25 mouse cellular contexts compared by ENCODE assay signal in the genomic region with DNA sequence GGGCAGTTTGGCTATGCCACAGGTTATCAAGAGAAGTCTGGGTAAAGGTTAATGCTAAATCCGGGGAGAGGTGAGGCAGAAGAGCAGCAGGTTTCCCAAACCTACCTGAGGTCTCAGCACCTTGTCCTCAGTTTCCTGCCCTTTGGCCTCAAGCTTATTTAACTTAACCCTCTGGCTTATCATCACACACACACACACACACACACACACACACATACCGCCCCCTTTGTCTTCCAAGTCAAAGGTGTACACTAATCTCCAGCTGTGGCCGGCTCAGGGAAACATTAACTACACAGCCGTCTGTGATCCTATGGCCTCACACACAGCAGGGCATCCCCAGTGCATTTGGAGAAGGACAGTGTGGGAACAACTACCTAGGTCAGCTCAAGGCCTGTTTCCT.
DNase-seq lines count a peak whose midpoint lies in the region; ATAC-seq and TF ChIP-seq lines count a peak whose summit lies in the region.
"Had no signal": no experiment of that assay in that cellular context is flagged by ENCODE, and none has a peak within 500 bp of the region (broad histone marks: within the 10 kb centered on the region; RNA-seq: fewer than 3 reads in every experiment).

No protein-coding gene starts in this region.

- H3K9ac ChIP-seq in intestine, embryonic 15.5 days: no peak overlapping the region
- no peak overlapping the region for H3K9ac ChIP-seq in intestine, postnatal 0 days (ENCODE audit: low read depth, low read length)
- no peak overlapping the region for H3K9ac ChIP-seq in liver, embryonic 12.5 days
- no peak overlapping the region for H3K9ac ChIP-seq in stomach, embryonic 15.5 days
- no peak overlapping the region for H3K9ac ChIP-seq in midbrain, embryonic 15.5 days
- H3K9ac ChIP-seq: hindbrain, embryonic 13.5 days; neural tube, embryonic 13.5 days had no signal

- H3K27me3 ChIP-seq in intestine, embryonic 15.5 days (replicated peaks): no peaks in the 10 kb centered on the region
- H3K27me3 ChIP-seq in intestine, postnatal 0 days (replicated peaks; ENCODE audit: control insufficient read depth, insufficient read depth, low read length): no peaks in the 10 kb centered on the region
- no peaks in the 10 kb centered on the region for H3K27me3 ChIP-seq in liver, embryonic 12.5 days (replicated peaks)
- no peaks in the 10 kb centered on the region for H3K27me3 ChIP-seq in stomach, embryonic 15.5 days (replicated peaks)
- H3K27me3 ChIP-seq in midbrain, embryonic 15.5 days (replicated peaks): no peaks in the 10 kb centered on the region
- H3K27me3 ChIP-seq: CH12.LX; hindbrain, embryonic 13.5 days; neural tube, embryonic 13.5 days; Patski had no signal

- peaks cover 13% of the 10 kb centered on the region for H3K4me1 ChIP-seq in intestine, embryonic 15.5 days (replicated peaks)
- H3K4me1 ChIP-seq in intestine, postnatal 0 days (replicated peaks; ENCODE audit: control insufficient read depth, insufficient read depth, low read length): no peaks in the 10 kb centered on the region
- peaks cover 29% of the 10 kb centered on the region for H3K4me1 ChIP-seq in liver, embryonic 12.5 days
- H3K4me1 ChIP-seq in stomach, embryonic 15.5 days: 0 out of 2 replicates have a peak, but pooled peaks cover 9% of the 10 kb centered on the region
- H3K4me1 ChIP-seq in midbrain, embryonic 15.5 days: 0 out of 2 replicates have a peak, but pooled peaks cover 4% of the 10 kb centered on the region
- H3K4me1 ChIP-seq: neural tube, embryonic 13.5 days had no signal

- H3K36me3 ChIP-seq in intestine, embryonic 15.5 days: 0 out of 2 replicates have a peak, but pooled peaks cover 3% of the 10 kb centered on the region
- H3K36me3 ChIP-seq in intestine, postnatal 0 days (ENCODE audit: control insufficient read depth, insufficient read depth): peaks cover 33% of the 10 kb centered on the region
- no peaks in the 10 kb centered on the region for H3K36me3 ChIP-seq in liver, embryonic 12.5 days
- peaks cover 6% of the 10 kb centered on the region; the same call in 1 of the 2 replicates for H3K36me3 ChIP-seq in stomach, embryonic 15.5 days
- no peaks in the 10 kb centered on the region for H3K36me3 ChIP-seq in midbrain, embryonic 15.5 days (replicated peaks)
- H3K36me3 ChIP-seq: embryonic facial prominence, embryonic 10.5 days; G1E; hindbrain, embryonic 13.5 days; neural tube, embryonic 13.5 days had no signal

- ATAC-seq in intestine, embryonic 15.5 days: peak; percentile 66
- peak; percentile 9; the same call in 1 of the 2 replicates for ATAC-seq in intestine, postnatal 0 days
- ATAC-seq in liver, embryonic 12.5 days: peak; percentile 63
- 0 out of 2 replicates have a peak, but pooled peaks have one; percentile 36 for ATAC-seq in stomach, embryonic 15.5 days (ENCODE audit: insufficient read depth, low FRiP score, low read depth)
- ATAC-seq in midbrain, embryonic 15.5 days (replicated peaks): no peak
- ATAC-seq: forebrain, embryonic 16.5 days; inflammation-experienced regulatory T-cells, adult 6 months; lung, postnatal 0 days; midbrain, embryonic 16.5 days; Patski had no signal

- no peak for DNase-seq in cerebellum, adult 11-12 months
- DNase-seq in heart, adult 18-20 months: no peak
- DNase-seq: adrenal gland, postnatal 36 days; B cell, adult 2 months; cerebellum, adult 9-11 months; gastrocnemius, postnatal 36 days; layer of hippocampus, adult 9-11 months; thymus, postnatal 14 days had no signal

- H3K4me3 ChIP-seq in intestine, embryonic 15.5 days (replicated peaks): no peak overlapping the region
- H3K4me3 ChIP-seq in intestine, postnatal 0 days (ENCODE audit: low read depth, low read length): no peak overlapping the region
- no peak overlapping the region for H3K4me3 ChIP-seq in liver, embryonic 12.5 days
- H3K4me3 ChIP-seq in stomach, embryonic 15.5 days (replicated peaks): no peak overlapping the region
- H3K4me3 ChIP-seq in midbrain, embryonic 15.5 days: no peak overlapping the region
- H3K4me3 ChIP-seq: embryonic facial prominence, embryonic 10.5 days; hindbrain, embryonic 13.5 days; myocyte; neural tube, embryonic 13.5 days had no signal

- H3K27ac ChIP-seq in intestine, embryonic 15.5 days: peak overlapping the region; percentile 23; the same call in 1 of the 2 replicates
- H3K27ac ChIP-seq in intestine, postnatal 0 days (ENCODE audit: low read depth, low read length): no peak overlapping the region
- H3K27ac ChIP-seq in liver, embryonic 12.5 days: no peak overlapping the region
- H3K27ac ChIP-seq in stomach, embryonic 15.5 days: 0 out of 2 replicates have a peak overlapping the region, but pooled peaks have one; percentile 18
- H3K27ac ChIP-seq in midbrain, embryonic 15.5 days: no peak overlapping the region
- H3K27ac ChIP-seq: embryonic facial prominence, embryonic 10.5 days; hindbrain, embryonic 13.5 days; macrophage; neural tube, embryonic 13.5 days had no signal

- TF ChIP-seq CTCF in intestine, postnatal 0 days (IDR thresholded peaks at IDR 0.05; ENCODE audit: low read depth): no peak

- no peaks in the 10 kb centered on the region for H3K9me3 ChIP-seq in intestine, embryonic 15.5 days
- H3K9me3 ChIP-seq in intestine, postnatal 0 days (ENCODE audit: control insufficient read depth): no peaks in the 10 kb centered on the region
- H3K9me3 ChIP-seq in liver, embryonic 12.5 days (replicated peaks): no peaks in the 10 kb centered on the region
- no peaks in the 10 kb centered on the region for H3K9me3 ChIP-seq in stomach, embryonic 15.5 days
- no peaks in the 10 kb centered on the region for H3K9me3 ChIP-seq in midbrain, embryonic 15.5 days
- H3K9me3 ChIP-seq: embryonic facial prominence, embryonic 10.5 days; G1E; hindbrain, embryonic 13.5 days; neural tube, embryonic 13.5 days had no signal

- H3K4me2 ChIP-seq in intestine, embryonic 15.5 days (replicated peaks): no peak overlapping the region
- H3K4me2 ChIP-seq in intestine, postnatal 0 days (replicated peaks; ENCODE audit: low read depth): no peak overlapping the region
- no peak overlapping the region for H3K4me2 ChIP-seq in liver, embryonic 12.5 days
- no peak overlapping the region for H3K4me2 ChIP-seq in stomach, embryonic 15.5 days
- H3K4me2 ChIP-seq in midbrain, embryonic 15.5 days: no peak overlapping the region
- H3K4me2 ChIP-seq: hindbrain, embryonic 13.5 days; neural tube, embryonic 13.5 days had no signal

- WGBS in intestine, embryonic 15.5 days: 54% methylated on average over 4 of the region's 4 CpGs
- WGBS in intestine, postnatal 0 days: 33% methylated on average over 4 of the region's 4 CpGs
- WGBS in liver, embryonic 12.5 days (ENCODE audit: insufficient replicate concordance): 55% methylated on average over 4 of the region's 4 CpGs
- 59% methylated on average over 4 of the region's 4 CpGs for WGBS in stomach, embryonic 15.5 days
- WGBS in midbrain, embryonic 15.5 days: 79% methylated on average over 4 of the region's 4 CpGs

Comparison
In these comparisons a context has a peak if more than half of its experiments do, and no peak if none do; other contexts are left out.
1. H3K27ac ChIP-seq: peak in intestine, embryonic 15.5 days (single experiment) and stomach, embryonic 15.5 days (single experiment); none in intestine, postnatal 0 days (single experiment), liver, embryonic 12.5 days (single experiment) and midbrain, embryonic 15.5 days (single experiment).